Mouse (Mus musculus) neural tube, embryonic 11.5 days (tissue): ENCODE results near the gene Pnp. TPM values are rescaled to one million over a fixed set of nuclear protein-coding genes. Genes with fewer than 3 reads are reported as not detected.
"Not testable (repeated sequence)": the region's sequence is repeated elsewhere in the genome, so short reads cannot be mapped to it uniquely, and the experiment has no call there.

Source experiments
- ATAC-seq: fragments of 200-750 bp; cut with Nextera tagmentation; 2 replicates; pipeline ENCODE4 v1.8.0; 2017; ENCODE audit warnings: moderate number of reproducible peaks, mild to moderate bottlenecking, moderate TSS enrichment, moderate library complexity; ENCODE audit not compliant: insufficient read depth, low FRiP score, low TSS enrichment
- DNase-seq: peaks from one replicate; pipeline ENCODE4 v3.0.0-alpha.2; 2015; ENCODE audit warnings: low spot score
- H3K27ac ChIP-seq: fragments of 300-500 bp; sonication (generic); 2 replicates; pipeline ENCODE4 v1.5.1; 2014; ENCODE audit warnings: low read depth, mild to moderate bottlenecking, low read length
- H3K27me3 ChIP-seq: fragments of 300-500 bp; sonication (generic); 2 replicates; pipeline ENCODE4 v1.6.1; 2014; ENCODE audit warnings: mild to moderate bottlenecking, low read length, mixed read lengths; ENCODE audit not compliant: control insufficient read depth, insufficient read depth
- H3K36me3 ChIP-seq: fragments of 300-500 bp; sonication (generic); 2 replicates; pipeline ENCODE4 v1.6.1; 2014; ENCODE audit warnings: mild to moderate bottlenecking, low read length, moderate library complexity, mixed read lengths; ENCODE audit not compliant: control insufficient read depth, insufficient read depth
- H3K4me1 ChIP-seq: fragments of 300-500 bp; sonication (generic); 2 replicates; pipeline ENCODE4 v1.6.1; 2014; ENCODE audit warnings: low read length, mixed read lengths; ENCODE audit not compliant: control insufficient read depth, insufficient read depth
- H3K4me2 ChIP-seq: fragments of 300-500 bp; sonication (generic); 2 replicates; pipeline ENCODE4 v1.6.1; 2014; ENCODE audit warnings: low read depth, mild to moderate bottlenecking, moderate library complexity
- H3K4me3 ChIP-seq: fragments of 300-500 bp; sonication (generic); 2 replicates; pipeline ENCODE4 v1.5.1; 2014; ENCODE audit warnings: low read depth, low read length
- H3K9ac ChIP-seq: fragments of 300-500 bp; sonication (generic); 2 replicates; pipeline ENCODE4 v1.6.1; 2014; ENCODE audit warnings: mild to moderate bottlenecking, low read length
- H3K9me3 ChIP-seq: fragments of 300-500 bp; sonication (generic); 2 replicates; pipeline ENCODE4 v1.6.1; 2016; ENCODE audit warnings: low read length; ENCODE audit not compliant: control insufficient read depth
- WGBS: fragments of 180-500 bp; shearing (Covaris S2); extraction: QIAGEN DNeasy Blood & Tissue Kit; methylation state at CpG from one replicate; pipeline ENCODE4 v1.1.7; 2014; 5-methylcytosine and 5-hydroxymethylcytosine counted together
- polyA plus RNA-seq: library from polyadenylated mRNA; unstranded; fragments of >200 nt; fragmentation: Nextera tagmentation; extraction: Ambion mirVana; gene quantifications from 2 replicates; pipeline ENCODE4 v1.2.1, GENCODE M21; 2014

Pnp gene
- polyA plus RNA-seq, 1 experiment from 2014 or later: 56.5 TPM

- 92% methylated on average over 5 of the region's 5 CpGs for WGBS
- DNase-seq, H3K27me3 ChIP-seq, H3K9me3 ChIP-seq, H3K36me3 ChIP-seq, H3K27ac ChIP-seq, ATAC-seq, H3K9ac ChIP-seq, H3K4me3 ChIP-seq, H3K4me2 ChIP-seq, H3K4me1 ChIP-seq: not testable (repeated sequence)
These were observed 27.6 kb downstream of the Pnp start for GRCm38 (mm10) chr14:50958289-50958995.

- H3K9me3 ChIP-seq: no peaks in the 10 kb centered on the region
- WGBS: 79% methylated on average over 5 of the region's 5 CpGs
- H3K4me3 ChIP-seq: no peak overlapping the region
- no peaks in the 10 kb centered on the region for H3K4me1 ChIP-seq
- no peak overlapping the region for H3K9ac ChIP-seq
- H3K36me3 ChIP-seq: no peaks in the 10 kb centered on the region
- H3K27me3 ChIP-seq: no peaks in the 10 kb centered on the region
- ATAC-seq (no peak), DNase-seq (no peak)
- H3K27ac ChIP-seq: no peak overlapping the region
- no peak overlapping the region for H3K4me2 ChIP-seq
These were observed 37.5 kb downstream of the Pnp start for GRCm38 (mm10) chr14:50968216-50968980.

GRCm38 (mm10) chr14:50969041-50969440, 38.2 kb downstream of the Pnp start:
- Histone ChIP-seq H3K36me3 (no peaks in the 10 kb centered on the region), H3K27ac (no peak overlapping the region), H3K4me2 (no peak overlapping the region)

GRCm38 (mm10) chr14:50969558-50970544, 39.0 kb downstream of the Pnp start:
- 25% methylated on average over 12 of the region's 12 CpGs for WGBS
- H3K27ac ChIP-seq: no peak overlapping the region
- no peak overlapping the region for H3K9ac ChIP-seq
- no peaks in the 10 kb centered on the region for H3K9me3 ChIP-seq
- H3K36me3 ChIP-seq: no peaks in the 10 kb centered on the region
- DNase-seq: peak; percentile 18
- H3K4me2 ChIP-seq: no peak overlapping the region
- H3K4me1 ChIP-seq: no peaks in the 10 kb centered on the region
- ATAC-seq: no peak
- H3K27me3 ChIP-seq: no peaks in the 10 kb centered on the region
- no peak overlapping the region for H3K4me3 ChIP-seq

More at GRCm38 (mm10) chr14:50969041-50969440, 38.2 kb downstream of the Pnp start:
- Histone ChIP-seq H3K4me3 (no peak overlapping the region), H3K27me3 (no peaks in the 10 kb centered on the region), H3K9me3 (no peaks in the 10 kb centered on the region), H3K9ac (no peak overlapping the region), H3K4me1 (no peaks in the 10 kb centered on the region)
- ATAC-seq (no peak), DNase-seq (no peak)
- 15% methylated on average over 1 of the region's 1 CpGs for whole genome bisulfite sequencing

GRCm38 (mm10) chr14:50970822-50971221, 39.9 kb downstream of the Pnp start:
- no peaks in the 10 kb centered on the region for H3K36me3 ChIP-seq
- H3K9ac ChIP-seq: no peak overlapping the region
- ATAC-seq (no peak), DNase-seq (no peak)
- no peaks in the 10 kb centered on the region for H3K27me3 ChIP-seq
- H3K4me3 ChIP-seq: no peak overlapping the region
- H3K27ac ChIP-seq: no peak overlapping the region
- no peaks in the 10 kb centered on the region for H3K9me3 ChIP-seq
- 81% methylated on average over 1 of the region's 1 CpGs for WGBS
- H3K4me1 ChIP-seq: no peaks in the 10 kb centered on the region
- no peak overlapping the region for H3K4me2 ChIP-seq

GRCm38 (mm10) chr14:50973054-50973453, 42.2 kb downstream of the Pnp start:
- DNase-seq, H3K4me2 ChIP-seq, H3K9ac ChIP-seq, H3K36me3 ChIP-seq, H3K4me1 ChIP-seq, ATAC-seq, H3K27ac ChIP-seq, H3K27me3 ChIP-seq, H3K9me3 ChIP-seq, H3K4me3 ChIP-seq: not testable (repeated sequence)
- WGBS: 91% methylated on average over 5 of the region's 5 CpGs

- no peak overlapping the region for H3K4me3 ChIP-seq
- H3K36me3 ChIP-seq: no peaks in the 10 kb centered on the region
- WGBS: 42% methylated on average over 4 of the region's 4 CpGs
- no peak overlapping the region for H3K27ac ChIP-seq
- H3K9ac ChIP-seq: no peak overlapping the region
- no peaks in the 10 kb centered on the region for H3K9me3 ChIP-seq
- no peak overlapping the region for H3K4me2 ChIP-seq
- H3K4me1 ChIP-seq: no peaks in the 10 kb centered on the region
- no peaks in the 10 kb centered on the region for H3K27me3 ChIP-seq
- no peak for ATAC-seq
- no peak for DNase-seq
These were observed 42.8 kb downstream of the Pnp start for GRCm38 (mm10) chr14:50973700-50974099.

GRCm38 (mm10) chr14:50975001-50975400, 44.1 kb downstream of the Pnp start:
- Histone ChIP-seq H3K27me3 (no peaks in the 10 kb centered on the region), H3K36me3 (no peaks in the 10 kb centered on the region), H3K4me2 (no peak overlapping the region), H3K9me3 (no peaks in the 10 kb centered on the region), H3K9ac (no peak overlapping the region), H3K4me3 (no peak overlapping the region), H3K27ac (no peak overlapping the region), H3K4me1 (no peaks in the 10 kb centered on the region)
- no peak for DNase-seq
- WGBS: 73% methylated on average over 5 of the region's 5 CpGs
- ATAC-seq: no peak
